Mouse (Mus musculus): ENCODE results near the gene Stard13.

DNA sequence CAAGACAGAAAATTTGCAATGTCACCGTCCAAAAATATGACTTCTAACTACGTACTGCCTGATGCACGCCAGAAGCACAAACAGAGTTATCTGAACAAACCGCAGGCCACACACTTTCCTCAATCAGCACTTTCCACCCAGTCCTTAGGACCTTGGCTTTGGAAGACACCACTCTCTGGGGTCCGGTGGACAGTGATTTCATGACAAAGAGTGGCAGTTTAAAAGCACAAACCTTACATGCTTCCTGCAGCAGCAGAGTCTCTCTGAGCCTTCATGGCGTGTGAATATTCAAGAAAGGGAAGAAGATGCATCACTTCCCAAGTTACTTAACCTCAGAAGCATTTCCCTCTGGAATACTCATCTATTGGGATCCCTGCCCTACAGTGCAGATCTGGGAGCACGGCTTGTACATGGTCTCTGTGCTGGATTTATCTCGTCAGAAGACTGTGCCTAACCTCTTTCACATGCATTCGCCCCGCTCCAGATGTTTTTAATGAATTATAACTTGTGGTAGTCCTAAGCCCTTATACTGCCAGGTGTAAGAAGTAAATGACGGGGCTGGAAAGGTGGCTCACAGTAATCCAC is 49.9 kb downstream of the Stard13 start:
- TF ChIP-seq CTCF (IDR thresholded peaks at IDR 0.05; ENCODE audit: insufficient read depth, low read depth, low read length): no peak
- no peak for TF ChIP-seq POLR2A (IDR thresholded peaks at IDR 0.05; ENCODE audit: insufficient read depth, low read depth, low read length)
